Mouse (Mus musculus): Measurements from ENCODE around the gene Gm47969. TPM values are rescaled to one million over a fixed set of nuclear protein-coding genes. Genes with fewer than 3 reads are reported as not detected.

Gm47969 gene
- polyA plus RNA-seq, 2 experiments = not detected

DNA sequence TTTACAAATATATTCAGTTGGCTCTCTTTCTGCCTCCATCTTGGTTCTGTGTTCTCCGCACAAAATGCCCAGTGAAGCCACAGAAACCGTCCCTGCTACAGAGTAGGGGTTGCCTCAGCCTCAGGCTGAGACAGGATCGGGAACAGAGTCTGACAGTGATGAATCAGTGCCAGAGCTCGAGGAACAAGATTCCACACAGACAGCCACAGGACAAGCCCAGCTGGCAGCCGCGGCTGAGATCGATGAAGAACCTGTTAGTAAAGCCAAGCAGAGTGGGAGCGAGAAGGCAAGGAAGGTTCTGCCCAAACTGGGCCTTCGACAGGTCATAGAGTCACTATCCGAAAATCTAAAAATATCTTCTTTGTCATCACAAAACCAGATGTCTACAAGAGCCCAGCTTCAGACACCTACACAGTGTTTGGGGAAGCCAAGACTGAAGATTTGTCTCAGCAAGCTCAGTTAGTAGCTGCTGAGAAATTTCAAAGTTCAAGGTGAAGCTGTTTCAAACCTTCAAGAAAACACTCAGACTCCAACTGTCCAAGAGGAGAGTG is 29.3 kb upstream of the Gm47969 start:
- 65% methylated on average over 10 of the region's 10 CpGs for WGBS (ENCODE audit: insufficient replicate concordance)

DNA sequence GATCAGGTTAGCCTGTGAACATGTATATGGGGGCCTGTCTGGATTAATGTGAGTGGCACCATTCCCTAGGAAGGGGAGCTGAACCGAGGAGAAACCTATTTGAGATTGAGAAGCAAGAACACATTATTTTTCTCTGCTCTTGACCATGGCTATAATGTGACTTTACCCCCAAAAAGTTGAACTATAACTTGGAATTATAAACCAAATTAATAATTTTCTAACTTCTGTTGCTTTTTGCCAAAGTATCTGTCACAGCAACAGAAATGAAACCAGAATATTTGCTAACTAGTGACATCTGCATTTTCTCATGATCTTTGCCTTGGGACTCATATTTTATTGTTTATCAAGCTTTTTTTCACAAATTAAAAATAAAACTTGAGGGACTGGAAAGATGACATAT is 28.2 kb upstream of the Gm47969 start:
- no peaks in the 10 kb centered on the region for H3K36me3 ChIP-seq (replicated peaks; ENCODE audit: control insufficient read depth, insufficient read depth, low read depth)
- H3K9ac ChIP-seq (replicated peaks) = no peak overlapping the region
- no peak for DNase-seq (ENCODE audit: low read depth in 3 of 3, low spot score in 3 of 3)
- no peak overlapping the region for H3K4me2 ChIP-seq (ENCODE audit: low read depth)
- no peaks in the 10 kb centered on the region for H3K27me3 ChIP-seq (ENCODE audit: control insufficient read depth, insufficient read depth, low read length)
- no peak for ATAC-seq (ENCODE audit: insufficient read depth)
- no peak for TF ChIP-seq EP300 (IDR thresholded peaks at IDR 0.05; ENCODE audit: low read depth)
- TF ChIP-seq CTCF (IDR thresholded peaks at IDR 0.05; ENCODE audit: low read depth) = no peak
- H3K9me3 ChIP-seq (ENCODE audit: control insufficient read depth, low read length) = no peaks in the 10 kb centered on the region
- no peak overlapping the region for H3K27ac ChIP-seq
- 19% methylated on average over 1 of the region's 1 CpGs for WGBS (ENCODE audit: insufficient replicate concordance)
- H3K4me3 ChIP-seq (ENCODE audit: insufficient read depth in 1 of 2, low read depth in 2 of 2, low read length in 2 of 2) = no peak overlapping the region
- no peaks in the 10 kb centered on the region for H3K4me1 ChIP-seq (replicated peaks; ENCODE audit: control insufficient read depth in 2 of 2, insufficient read depth in 2 of 2, low read length in 1 of 2)

More for the DNA sequence above, 29.3 kb upstream of the Gm47969 start:
- H3K9ac ChIP-seq (replicated peaks) = no peak overlapping the region
- DNase-seq (ENCODE audit: low read depth in 3 of 3, low spot score in 3 of 3) (no peak), ATAC-seq (ENCODE audit: insufficient read depth) (no peak)
- H3K4me2 ChIP-seq (ENCODE audit: low read depth) = no peak overlapping the region
- TF ChIP-seq CTCF (IDR thresholded peaks at IDR 0.05; ENCODE audit: low read depth) = no peak
- no peak for TF ChIP-seq EP300 (IDR thresholded peaks at IDR 0.05; ENCODE audit: low read depth)
- no peaks in the 10 kb centered on the region for H3K9me3 ChIP-seq (ENCODE audit: control insufficient read depth, low read length)
- H3K4me1 ChIP-seq (replicated peaks; ENCODE audit: control insufficient read depth in 2 of 2, insufficient read depth in 2 of 2, low read length in 1 of 2) = no peaks in the 10 kb centered on the region
- no peak overlapping the region for H3K4me3 ChIP-seq (ENCODE audit: insufficient read depth in 1 of 2, low read depth in 2 of 2, low read length in 2 of 2)
- no peaks in the 10 kb centered on the region for H3K27me3 ChIP-seq (ENCODE audit: control insufficient read depth, insufficient read depth, low read length)
- H3K36me3 ChIP-seq (replicated peaks; ENCODE audit: control insufficient read depth, insufficient read depth, low read depth) = no peaks in the 10 kb centered on the region
- no peak overlapping the region for H3K27ac ChIP-seq

DNA sequence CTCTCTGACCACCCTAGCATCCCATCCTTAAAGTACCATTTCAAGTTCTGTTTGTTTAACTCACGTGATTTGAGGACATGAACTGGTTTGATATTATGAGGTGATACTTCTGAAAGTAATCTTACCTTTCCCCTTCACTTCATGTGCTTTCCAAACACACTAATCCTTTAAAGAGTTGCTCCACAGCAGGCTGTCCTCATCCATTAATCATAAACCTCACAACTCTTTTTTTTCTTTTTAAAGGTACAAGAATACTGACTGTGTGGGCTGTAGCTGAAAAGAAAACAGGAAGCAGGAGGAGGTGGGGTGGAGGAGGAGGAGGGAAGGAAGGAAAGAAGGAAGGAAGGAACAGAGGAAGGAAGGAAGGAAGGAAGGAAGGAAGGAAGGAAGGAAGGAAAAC is 12.8 kb upstream of the Gm47969 start:
- DNase-seq (ENCODE audit: low read depth in 3 of 3, low spot score in 3 of 3) (no peak), ATAC-seq (ENCODE audit: insufficient read depth) (no peak)
- H3K4me1 ChIP-seq (replicated peaks; ENCODE audit: control insufficient read depth in 2 of 2, insufficient read depth in 2 of 2, low read length in 1 of 2) = no peaks in the 10 kb centered on the region
- 24% methylated on average over 1 of the region's 1 CpGs for WGBS (ENCODE audit: insufficient replicate concordance)
- no peak overlapping the region for H3K9ac ChIP-seq (replicated peaks)
- H3K4me3 ChIP-seq (ENCODE audit: insufficient read depth in 1 of 2, low read depth in 2 of 2, low read length in 2 of 2) = no peak overlapping the region
- TF ChIP-seq CTCF (IDR thresholded peaks at IDR 0.05; ENCODE audit: low read depth) (no peak), EP300 (IDR thresholded peaks at IDR 0.05; ENCODE audit: low read depth) (no peak)
- H3K27me3 ChIP-seq (ENCODE audit: control insufficient read depth, insufficient read depth, low read length) = no peaks in the 10 kb centered on the region
- no peak overlapping the region for H3K27ac ChIP-seq
- no peaks in the 10 kb centered on the region for H3K36me3 ChIP-seq (replicated peaks; ENCODE audit: control insufficient read depth, insufficient read depth, low read depth)
- H3K9me3 ChIP-seq (ENCODE audit: control insufficient read depth, low read length) = no peaks in the 10 kb centered on the region
- no peak overlapping the region for H3K4me2 ChIP-seq (ENCODE audit: low read depth)

DNA sequence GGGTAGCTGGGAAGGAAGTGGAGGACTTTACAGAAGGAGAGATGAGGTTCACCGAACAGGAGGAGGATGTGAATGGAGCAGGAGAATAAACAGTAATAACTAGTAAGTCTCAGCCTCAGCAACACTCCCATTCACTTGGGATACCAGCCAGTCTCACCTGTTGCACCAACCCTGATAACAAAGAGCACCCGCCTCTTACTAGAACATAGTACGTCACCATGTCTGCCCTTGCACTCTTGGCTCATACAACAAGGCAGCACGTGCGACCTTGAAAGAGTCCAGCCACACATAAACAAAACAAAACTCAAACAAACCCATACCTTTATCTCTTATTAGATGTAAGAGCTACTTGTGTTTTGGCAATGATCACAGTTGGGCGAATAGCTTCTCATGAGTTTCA is 12.2 kb upstream of the Gm47969 start:
- Histone ChIP-seq H3K9me3 (ENCODE audit: control insufficient read depth, low read length) (no peaks in the 10 kb centered on the region), H3K27me3 (ENCODE audit: control insufficient read depth, insufficient read depth, low read length) (no peaks in the 10 kb centered on the region), H3K9ac (replicated peaks) (no peak overlapping the region), H3K4me2 (ENCODE audit: low read depth) (no peak overlapping the region), H3K4me1 (replicated peaks; ENCODE audit: control insufficient read depth in 2 of 2, insufficient read depth in 2 of 2, low read length in 1 of 2) (no peaks in the 10 kb centered on the region), H3K27ac (no peak overlapping the region), H3K4me3 (ENCODE audit: insufficient read depth in 1 of 2, low read depth in 2 of 2, low read length in 2 of 2) (no peak overlapping the region), H3K36me3 (replicated peaks; ENCODE audit: control insufficient read depth, insufficient read depth, low read depth) (no peaks in the 10 kb centered on the region)
- ATAC-seq (ENCODE audit: insufficient read depth) (no peak), DNase-seq (ENCODE audit: low read depth in 3 of 3, low spot score in 3 of 3) (no peak)
- 67% methylated on average over 6 of the region's 6 CpGs for WGBS (ENCODE audit: insufficient replicate concordance)
- TF ChIP-seq EP300 (IDR thresholded peaks at IDR 0.05; ENCODE audit: low read depth) (no peak), CTCF (IDR thresholded peaks at IDR 0.05; ENCODE audit: low read depth) (no peak)

DNA sequence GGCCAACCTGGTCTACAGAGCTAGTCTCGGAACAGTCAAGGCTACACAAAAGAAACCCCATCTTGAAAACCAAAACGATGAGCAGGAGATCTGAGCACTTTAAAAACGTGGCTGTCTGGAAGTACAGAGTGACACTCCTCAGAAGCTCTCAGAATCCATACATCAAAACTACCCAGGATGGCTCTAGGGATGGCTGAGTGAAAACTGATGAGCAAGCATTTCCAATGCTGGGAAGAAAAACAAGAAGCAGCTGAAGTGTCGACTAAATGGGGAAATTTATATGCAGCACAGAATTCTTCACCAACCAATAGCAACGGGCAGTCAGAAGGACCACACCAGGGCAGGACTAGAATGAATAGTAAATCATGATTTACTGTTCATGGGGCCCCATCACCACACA is 10.2 kb upstream of the Gm47969 start:
- Histone ChIP-seq H3K27me3 (ENCODE audit: control insufficient read depth, insufficient read depth, low read length) (no peaks in the 10 kb centered on the region; the same call in 1 of the 2 replicates), H3K4me3 (ENCODE audit: insufficient read depth in 1 of 2, low read depth in 2 of 2, low read length in 2 of 2) (no peak overlapping the region), H3K4me2 (ENCODE audit: low read depth) (no peak overlapping the region), H3K9ac (replicated peaks) (no peak overlapping the region), H3K4me1 (replicated peaks; ENCODE audit: control insufficient read depth in 2 of 2, insufficient read depth in 2 of 2, low read length in 1 of 2) (no peaks in the 10 kb centered on the region), H3K27ac (no peak overlapping the region), H3K36me3 (replicated peaks; ENCODE audit: control insufficient read depth, insufficient read depth, low read depth) (no peaks in the 10 kb centered on the region), H3K9me3 (ENCODE audit: control insufficient read depth, low read length) (no peaks in the 10 kb centered on the region)
- ATAC-seq (ENCODE audit: insufficient read depth) = no peak
- TF ChIP-seq CTCF (IDR thresholded peaks at IDR 0.05; ENCODE audit: low read depth) (no peak), EP300 (IDR thresholded peaks at IDR 0.05; ENCODE audit: low read depth) (no peak)
- WGBS (ENCODE audit: insufficient replicate concordance) = 42% methylated on average over 5 of the region's 5 CpGs
- DNase-seq (ENCODE audit: low read depth in 3 of 3, low spot score in 3 of 3) = no peak
